Mouse (Mus musculus): ENCODE results near the gene Ly6g5b.

Gene Ly6g5b

DNA sequence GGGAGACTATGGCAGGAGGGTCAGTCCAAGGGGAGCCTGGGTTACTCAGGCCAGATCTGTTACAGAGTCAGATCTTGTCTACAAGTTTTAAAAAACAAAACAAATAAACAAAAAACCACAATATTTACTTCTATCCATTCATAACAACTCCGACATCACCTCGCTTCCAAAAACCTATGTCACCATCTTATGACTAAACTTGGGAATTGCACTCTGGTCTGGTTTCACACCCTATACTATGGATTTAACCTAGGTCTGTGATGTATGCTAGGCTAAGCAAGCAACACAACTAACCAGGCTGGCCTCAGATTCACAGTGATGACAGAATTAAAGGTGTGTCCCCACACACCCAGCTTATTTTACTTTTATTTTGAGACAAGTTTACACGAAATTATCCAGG, 8.7 kb downstream of the Ly6g5b start:
- no peak for DNase-seq (ENCODE audit: low read depth, low spot score)

GRCm38 (mm10) chr17:35105740-35106389, 9.4 kb downstream of the Ly6g5b start:
- no peak for DNase-seq (ENCODE audit: low read depth, low spot score)

GRCm38 (mm10) chr17:35104754-35105153, 10.5 kb downstream of the Ly6g5b start:
- no peak for DNase-seq (ENCODE audit: low read depth, low spot score)

DNA sequence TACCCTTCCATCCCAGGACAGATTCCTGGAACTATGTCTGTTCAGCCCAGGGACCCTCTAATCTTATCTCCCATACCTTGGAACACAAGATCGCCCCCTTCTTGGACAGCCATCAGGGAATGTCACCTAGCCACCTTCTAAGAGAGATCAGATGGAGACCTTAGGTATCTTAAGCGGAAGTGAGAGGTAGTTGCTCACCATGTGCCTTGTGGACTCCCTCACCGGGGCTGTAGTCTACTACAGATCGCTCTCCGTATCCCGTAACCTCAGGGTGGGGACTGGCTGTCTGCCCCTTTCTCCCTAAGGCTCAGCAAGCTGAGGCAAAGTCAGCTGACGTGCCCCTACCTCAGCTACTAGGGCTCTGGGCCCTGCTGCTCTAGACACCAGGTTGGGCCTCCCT, 11.1 kb downstream of the Ly6g5b start:
- DNase-seq (ENCODE audit: low read depth, low spot score) = no peak

- DNase-seq (ENCODE audit: low read depth, low spot score) = no peak
These were observed 12.0 kb downstream of the Ly6g5b start for GRCm38 (mm10) chr17:35103221-35103690.

DNA sequence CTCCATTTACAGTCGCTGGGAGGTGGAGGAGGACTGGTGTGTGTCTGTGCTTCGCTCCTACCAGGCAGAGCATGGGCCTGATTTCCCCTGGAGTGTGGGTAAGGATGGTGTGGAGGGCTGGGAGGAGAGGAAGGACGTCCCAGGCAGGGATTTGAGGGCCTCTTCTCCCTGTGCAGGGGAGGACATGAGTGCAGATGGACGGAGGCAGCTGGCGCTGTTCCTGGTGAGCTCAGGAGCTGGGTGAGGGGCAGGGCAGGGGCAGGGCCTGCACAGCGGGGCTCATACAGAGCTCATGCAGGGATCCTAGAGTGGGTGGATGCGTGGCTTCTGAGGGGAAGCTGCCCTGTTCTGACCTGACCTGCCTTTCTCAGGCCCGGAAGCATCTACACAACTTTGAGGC, 12.9 kb downstream of the Ly6g5b start:
- no peak for DNase-seq (ENCODE audit: low read depth, low spot score)

GRCm38 (mm10) chr17:35101161-35101560, 14.1 kb downstream of the Ly6g5b start:
- DNase-seq (ENCODE audit: low read depth, low spot score) = no peak

DNA sequence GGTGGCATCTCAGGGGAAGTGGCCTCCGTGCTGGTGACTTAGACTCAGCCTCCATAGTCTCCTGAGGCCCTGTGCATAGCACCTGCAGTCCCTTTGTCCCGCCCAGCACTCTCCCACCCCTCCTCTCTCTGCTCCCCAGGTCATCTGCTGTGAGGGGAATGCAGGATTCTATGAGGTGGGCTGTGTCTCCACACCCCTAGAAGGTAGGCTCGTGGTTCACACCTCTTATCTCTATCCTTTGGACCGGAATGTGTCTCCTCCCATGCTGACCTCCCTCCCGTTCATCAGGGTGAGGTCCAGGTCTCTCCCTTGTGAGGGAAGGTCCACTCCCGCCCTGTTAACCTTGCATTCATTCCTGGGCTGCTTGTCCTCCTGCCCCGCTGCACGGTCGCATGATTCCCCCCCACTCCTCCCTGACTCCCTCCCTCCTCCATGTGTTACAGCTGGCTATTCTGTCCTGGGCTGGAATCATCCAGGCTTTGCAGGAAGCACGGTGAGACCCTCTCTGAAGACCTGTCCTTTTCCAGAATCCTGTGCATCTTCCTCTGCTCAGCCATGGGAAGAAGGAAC, 14.9 kb downstream of the Ly6g5b start:
- DNase-seq (ENCODE audit: low read depth, low spot score) = no peak

DNA sequence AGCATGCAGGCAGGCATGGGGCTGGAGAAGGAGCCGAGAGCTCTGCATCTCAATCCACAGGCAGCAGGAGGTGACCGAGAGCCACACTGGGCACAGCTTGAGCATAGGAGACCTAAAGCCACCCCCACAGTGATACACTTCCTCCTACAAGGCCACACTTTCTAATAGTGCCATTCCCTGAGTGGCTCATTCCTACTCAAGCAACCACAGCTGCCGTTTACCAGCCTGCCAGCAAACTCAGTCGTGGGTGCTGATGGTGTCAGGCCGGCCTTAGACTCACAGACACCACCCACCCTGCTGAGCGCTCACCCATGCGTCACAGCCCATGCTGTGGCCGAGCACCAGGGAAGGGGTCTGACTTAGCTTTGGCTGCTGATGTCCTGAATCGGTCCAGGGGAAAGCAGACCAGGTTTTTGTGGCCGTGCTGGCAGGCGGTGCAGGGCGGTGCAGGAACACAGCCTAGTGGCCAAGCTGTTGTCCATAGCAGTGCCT, 18.0 kb downstream of the Ly6g5b start:
- no peak for DNase-seq (ENCODE audit: low read depth, low spot score)

DNA sequence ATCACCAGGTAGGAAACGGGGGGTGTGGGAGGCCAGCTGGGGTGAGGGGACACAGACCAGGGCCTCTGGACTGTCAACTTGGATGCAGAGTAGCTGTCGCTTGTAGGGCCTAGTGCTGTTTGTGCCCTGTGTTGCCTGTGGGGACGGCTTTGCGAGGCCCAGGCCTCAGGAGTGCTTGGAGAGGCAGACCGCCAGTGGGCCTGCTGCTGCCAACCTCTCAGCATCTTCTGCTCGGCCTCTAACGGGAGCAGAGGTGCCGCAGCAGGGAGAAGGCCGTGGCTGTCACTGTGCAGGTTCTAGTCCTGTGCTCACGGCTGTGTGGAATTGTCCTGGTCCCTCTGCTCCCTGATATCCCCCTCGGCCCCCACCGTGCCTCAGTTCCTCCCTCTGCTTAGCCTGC, 18.6 kb downstream of the Ly6g5b start:
- DNase-seq (ENCODE audit: low read depth, low spot score) = no peak

DNA sequence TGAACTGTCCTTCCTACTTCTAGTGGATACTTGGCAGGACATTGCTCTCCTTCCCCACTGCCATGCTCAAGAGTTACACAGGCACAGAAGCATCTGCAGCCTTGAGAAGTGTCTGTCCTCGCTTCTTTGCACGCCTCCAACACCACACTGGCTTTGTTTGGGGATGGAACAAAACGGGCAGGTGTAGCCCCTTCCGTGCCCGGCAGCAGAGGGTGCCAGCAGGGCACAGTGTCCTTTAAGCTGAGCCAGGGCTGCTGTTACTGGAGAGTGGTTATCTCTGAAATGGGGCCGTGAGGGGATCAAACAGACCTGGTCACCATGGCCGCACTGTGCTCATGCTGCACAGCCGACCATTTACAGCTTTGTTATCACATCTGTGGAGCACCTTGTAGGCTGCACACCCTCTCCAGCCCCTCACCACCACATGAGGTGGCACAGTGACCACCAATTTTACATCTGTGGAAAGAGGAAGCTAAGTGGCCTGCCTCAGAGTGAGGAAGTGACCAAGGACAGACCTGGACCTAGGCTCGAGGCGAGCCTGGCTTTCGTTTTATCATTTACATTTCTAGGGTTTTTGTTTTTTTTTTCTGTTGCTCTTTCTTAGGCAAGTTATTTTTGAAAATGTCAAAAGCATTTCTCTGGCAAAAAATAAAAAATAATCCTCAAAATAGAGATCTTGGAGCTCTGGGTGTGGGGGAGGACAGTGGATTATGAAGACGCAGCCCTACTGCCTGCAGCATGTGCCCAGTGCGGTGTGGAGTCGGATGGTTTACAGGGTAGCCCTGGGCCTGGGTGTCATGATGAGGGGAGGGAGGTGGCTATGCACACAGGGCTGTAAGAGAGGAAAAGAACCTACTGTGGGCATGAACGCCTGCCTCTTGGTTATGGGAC, 20.5 kb downstream of the Ly6g5b start:
- no peak for DNase-seq (ENCODE audit: low read depth, low spot score)

GRCm38 (mm10) chr17:35092403-35093198, 22.6 kb downstream of the Ly6g5b start:
- DNase-seq (ENCODE audit: low read depth, low spot score) = no peak

DNA sequence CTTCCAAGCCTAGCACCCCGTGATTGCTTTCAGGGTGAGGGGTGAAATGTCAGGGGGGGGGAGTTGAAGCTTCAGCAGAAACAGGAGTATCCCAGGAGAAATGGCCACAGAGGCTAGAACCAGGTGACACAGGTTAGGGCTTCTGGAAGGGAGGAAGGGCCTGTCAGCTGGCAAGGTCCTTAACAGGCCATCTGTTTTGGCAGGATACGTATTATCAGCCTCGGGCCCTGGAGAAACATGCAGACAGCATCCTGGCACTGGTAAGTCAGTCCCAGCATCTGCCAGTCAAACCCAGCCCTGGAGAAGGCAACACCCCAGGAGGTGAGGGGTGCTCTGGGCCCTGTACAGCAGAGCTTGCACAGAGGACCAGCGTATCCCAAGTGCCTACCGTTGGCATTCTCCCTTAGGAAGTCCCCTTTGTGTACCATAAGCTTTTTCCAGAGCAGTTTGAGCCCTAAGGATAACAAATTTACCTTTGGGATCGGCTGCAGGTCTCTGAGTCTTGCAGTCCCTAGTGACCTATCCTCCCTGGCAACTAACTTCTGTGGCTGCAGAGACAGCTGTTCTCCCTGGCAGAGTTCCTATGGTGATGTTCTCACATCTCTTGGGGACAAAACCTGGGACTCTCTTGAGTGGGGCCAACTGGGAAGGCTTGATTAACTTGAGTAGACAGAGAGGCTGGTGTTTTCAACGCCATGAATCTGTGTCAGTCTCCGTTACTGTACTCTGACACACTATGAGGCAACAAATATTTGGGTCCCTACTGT, 24.9 kb downstream of the Ly6g5b start:
- DNase-seq (ENCODE audit: low read depth, low spot score) = no peak

DNA sequence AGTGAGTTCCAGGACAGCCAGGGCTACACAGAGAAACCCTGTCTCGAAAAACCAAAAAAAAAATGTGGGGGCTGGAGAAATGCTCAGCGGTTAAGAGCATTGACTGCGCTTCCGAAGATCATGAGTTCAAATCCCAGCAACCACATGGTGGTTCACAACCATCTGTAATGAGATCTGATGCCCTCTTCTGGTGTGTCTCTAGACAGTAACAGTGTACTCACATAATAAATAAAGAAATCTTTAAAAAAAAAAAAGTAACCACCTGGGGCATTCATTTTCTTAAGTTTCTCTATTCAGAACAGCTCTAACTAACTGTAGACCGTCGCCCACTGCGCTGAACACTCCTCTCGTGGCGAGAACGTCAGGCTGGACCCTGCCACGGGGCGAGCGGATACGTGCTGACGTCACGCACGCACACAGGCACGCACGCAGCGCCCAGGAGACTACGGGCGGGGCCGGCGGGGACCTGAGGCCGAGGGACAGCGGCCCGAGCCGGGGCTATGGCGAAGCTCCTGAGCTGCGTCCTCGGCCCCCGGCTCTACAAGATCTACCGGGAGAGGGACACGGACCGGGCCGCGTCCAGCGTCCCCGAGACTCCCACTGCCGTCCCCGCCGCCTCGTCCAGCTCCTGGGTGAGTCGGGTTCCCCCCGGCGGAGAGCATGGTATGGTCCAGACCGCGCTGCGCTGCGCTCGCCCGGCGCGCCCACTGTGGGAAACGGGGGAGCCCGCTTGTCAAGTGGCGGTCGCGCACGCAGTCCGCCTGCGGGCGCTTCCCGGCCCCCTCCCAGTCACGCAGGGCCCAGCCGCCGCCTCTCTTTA, 26.2 kb downstream of the Ly6g5b start, which contains the start of gene Abhd16a:
Gene Abhd16a (plus strand): TSS at position 439 of the 820 bp plus-strand sequence.
- DNase-seq (ENCODE audit: low read depth, low spot score) = peak; percentile 94

GRCm38 (mm10) chr17:35088151-35088550, 27.1 kb downstream of the Ly6g5b start:
- DNase-seq (ENCODE audit: low read depth, low spot score) = no peak

DNA sequence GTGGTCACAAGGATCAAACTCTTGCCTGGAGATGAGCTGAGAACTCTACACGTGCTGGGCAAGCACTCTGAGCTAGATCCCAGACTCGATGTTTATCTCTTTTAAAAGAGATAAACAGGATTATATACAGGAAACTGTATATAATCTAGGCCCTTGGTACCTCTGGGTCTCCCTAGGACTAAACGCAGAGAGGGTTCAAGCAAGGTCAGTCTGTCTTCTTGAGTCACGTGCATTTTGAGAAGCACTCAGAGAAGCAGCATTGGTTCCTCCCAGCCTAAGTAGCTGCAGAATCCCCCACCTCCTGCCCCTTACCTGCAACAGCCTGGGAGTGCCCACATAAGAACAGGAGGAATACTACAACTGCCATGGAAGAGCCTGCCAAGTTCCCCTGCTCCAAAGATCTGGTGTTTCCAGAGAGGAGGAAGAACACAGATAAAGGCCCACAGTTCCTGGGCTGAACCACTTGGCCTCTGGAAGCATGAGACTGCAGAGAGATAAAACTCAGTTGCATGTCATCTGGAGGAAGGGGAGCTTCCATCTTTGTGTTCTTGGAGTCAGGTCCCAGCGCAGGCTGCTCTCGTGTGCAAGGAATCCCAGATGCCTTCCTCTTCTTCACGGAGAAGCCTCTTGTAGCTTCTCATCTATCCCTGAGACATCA, 29.9 kb downstream of the Ly6g5b start, which contains the start of gene Ly6g6f:
Gene Ly6g6f (minus strand): TSS at position 403 of the 658 bp plus-strand sequence.
- DNase-seq (ENCODE audit: low read depth, low spot score) = no peak

- no peak for DNase-seq (ENCODE audit: low read depth, low spot score)
These were observed 31.2 kb downstream of the Ly6g5b start for GRCm38 (mm10) chr17:35083929-35084497.

- no peak for DNase-seq (ENCODE audit: low read depth, low spot score)
These were observed 32.2 kb downstream of the Ly6g5b start for GRCm38 (mm10) chr17:35082841-35083576.

Measured in mesoderm, embryonic 11.5 days (tissue).